Mouse (Mus musculus): Measurements from ENCODE around the gene Elmod3.
A peak's percentile ranks its signal among the peaks of the same experiment; 100 is the strongest.

Gene Elmod3

DNA sequence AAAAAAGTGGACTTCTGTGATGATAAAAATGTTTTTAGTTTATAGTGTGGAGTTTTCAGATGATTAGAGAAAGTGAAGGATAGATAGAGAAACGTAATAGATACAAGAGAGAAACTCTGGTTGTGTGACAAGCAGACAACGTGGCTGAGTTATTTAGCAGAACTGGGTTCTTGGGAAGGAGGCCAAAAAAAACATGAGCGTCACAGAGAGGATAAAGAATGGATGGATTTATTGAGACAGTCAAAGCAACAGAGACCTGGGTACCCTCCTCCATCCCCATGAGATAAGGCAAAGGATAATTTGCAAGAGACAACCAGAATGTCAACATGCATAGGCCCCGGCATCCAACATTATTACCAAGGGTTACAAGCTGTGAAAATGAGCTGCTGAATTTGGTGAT, 12.0 kb upstream of the Elmod3 start:
- no peak for DNase-seq

DNA sequence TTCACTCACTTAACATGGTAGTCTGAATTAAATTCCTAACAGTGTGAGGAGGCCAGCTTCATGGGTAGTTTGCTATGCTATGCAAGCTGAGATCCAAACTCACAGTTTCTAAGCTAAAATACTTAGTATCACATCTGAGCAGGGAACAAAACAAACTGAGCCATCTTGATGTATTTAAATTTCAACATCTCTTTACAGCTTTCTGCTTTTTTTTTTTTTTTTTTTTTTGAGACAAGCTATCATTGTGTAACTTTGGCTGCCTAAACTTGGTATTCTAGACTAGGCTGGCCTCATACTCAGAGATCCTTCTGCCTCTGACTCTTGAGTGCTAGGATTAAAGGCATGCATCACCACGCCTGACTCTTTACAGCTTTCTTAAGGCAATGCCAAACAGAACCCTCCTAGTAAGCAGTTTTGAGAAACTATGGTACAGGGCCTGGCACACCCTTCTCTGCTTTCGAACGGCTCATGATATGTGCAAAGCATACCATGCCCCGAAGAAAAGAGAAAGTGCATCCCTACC, 10.5 kb upstream of the Elmod3 start:
- no peak for DNase-seq

DNA sequence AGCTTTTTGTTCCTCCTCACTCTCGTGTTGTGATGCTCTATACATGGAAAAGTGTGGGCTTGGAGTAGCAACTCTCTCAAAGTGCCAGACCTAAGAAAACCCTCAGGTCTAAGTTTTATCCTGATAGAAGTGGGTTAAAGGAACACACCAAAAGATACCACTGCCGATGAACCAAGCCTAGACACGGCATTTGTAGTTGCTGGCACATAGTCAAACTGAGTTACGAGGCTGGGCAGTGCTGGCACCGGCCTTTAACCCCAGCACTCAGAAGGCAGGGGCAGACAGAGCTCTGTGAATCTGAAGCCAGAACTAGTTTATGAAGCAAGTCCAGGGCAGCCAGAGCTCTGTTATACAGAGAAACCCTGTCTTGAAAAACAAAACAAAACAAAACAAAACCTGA, 9.5 kb upstream of the Elmod3 start:
- DNase-seq: no peak

DNA sequence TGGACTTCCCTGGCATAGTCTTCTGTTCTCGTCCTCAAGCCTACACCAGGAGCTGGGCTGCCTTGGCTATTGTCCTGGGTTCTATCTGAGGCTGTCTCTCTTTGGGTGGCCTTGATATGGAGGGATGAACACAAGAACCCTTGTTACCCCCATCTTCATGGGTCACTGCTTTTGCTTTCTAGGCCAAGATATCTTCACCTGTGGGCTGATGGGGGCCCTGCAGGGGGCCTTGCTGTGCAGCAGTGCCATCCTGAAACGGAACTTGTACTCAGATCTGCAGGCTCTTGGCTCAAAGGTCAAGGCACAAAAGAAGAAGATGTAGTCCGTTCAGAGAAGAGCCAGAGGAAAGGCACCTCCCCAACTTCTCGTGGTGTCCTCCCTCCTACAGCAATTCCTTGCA, 8.8 kb upstream of the Elmod3 start:
- DNase-seq: no peak

DNA sequence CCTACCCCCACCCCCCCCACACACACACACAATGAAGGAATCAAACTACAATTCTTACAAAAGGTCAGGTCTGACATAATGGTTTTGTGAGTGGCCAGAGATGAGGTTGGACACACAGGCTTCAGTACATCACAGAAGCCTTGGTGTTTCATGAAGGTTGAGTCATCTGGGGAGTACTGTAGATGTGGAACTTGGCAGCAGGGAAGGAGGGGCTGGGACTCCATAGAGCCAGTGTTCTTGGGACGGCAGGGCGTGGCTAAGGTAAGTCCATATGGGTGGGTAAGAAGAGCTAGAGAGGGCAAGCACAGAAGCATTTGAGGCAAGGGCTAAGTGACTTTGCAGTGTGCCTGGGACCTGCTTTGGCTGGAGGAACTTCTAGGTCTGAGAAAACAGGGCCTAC, 5.9 kb upstream of the Elmod3 start:
- DNase-seq: no peak

DNA sequence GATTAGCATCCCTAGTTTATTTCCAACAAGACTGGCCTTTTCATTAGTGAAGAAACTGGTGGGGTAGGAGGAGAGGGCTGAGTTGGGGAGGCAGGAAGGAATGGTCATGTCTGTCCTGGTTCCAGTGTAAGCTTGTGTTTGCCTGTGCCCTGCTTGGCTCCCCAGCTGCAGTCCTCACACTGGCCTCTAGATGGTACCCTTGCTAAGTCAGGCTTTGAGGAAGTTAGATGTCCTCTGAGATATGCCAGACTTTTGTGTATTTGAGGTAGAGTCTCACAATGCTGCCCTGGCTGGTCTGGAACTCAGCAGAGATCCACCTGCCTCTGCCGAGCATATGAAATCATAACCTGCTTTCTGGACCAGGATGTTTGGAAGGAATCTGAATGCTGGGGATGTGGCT, 3.5 kb upstream of the Elmod3 start:
- DNase-seq: peak; percentile 57

DNA sequence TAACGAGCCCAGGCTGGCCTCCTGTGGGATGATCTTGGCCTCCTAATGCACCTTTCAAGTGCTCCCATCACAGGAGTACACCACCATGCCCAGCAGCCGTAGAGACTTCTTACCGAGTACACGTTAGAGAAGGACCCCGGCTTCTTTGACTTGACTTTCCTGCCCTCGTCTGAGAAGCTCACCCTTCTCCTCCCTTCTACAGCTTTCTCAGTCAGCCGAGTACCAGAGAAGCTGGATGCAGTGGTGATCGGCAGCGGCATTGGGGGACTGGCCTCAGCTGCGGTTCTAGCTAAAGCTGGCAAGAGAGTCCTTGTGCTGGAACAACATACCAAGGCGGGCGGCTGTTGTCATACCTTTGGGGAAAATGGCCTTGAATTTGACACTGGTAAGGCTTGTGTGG, 2.6 kb upstream of the Elmod3 start:
- no peak for DNase-seq

DNA sequence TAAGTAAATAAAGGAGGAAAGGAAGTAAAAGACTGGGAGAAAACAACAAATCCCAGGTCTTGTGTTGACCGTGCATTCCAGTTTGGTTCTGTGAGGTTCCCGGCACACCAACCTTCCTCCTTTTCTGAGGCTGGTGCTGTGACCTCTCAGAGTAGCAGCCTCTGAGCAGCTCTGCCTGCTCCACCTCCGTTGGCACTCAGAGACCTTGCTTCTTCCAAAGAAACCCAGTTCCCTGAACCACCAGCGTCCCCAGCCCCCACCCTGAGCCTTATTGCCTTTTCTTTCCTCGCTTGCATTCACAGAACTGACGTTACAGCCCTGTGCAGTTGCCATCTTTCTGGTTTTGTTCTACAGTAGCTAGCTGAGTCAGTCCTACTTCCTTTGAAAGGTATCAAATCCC, 2.0 kb upstream of the Elmod3 start:
- no peak for DNase-seq

DNA sequence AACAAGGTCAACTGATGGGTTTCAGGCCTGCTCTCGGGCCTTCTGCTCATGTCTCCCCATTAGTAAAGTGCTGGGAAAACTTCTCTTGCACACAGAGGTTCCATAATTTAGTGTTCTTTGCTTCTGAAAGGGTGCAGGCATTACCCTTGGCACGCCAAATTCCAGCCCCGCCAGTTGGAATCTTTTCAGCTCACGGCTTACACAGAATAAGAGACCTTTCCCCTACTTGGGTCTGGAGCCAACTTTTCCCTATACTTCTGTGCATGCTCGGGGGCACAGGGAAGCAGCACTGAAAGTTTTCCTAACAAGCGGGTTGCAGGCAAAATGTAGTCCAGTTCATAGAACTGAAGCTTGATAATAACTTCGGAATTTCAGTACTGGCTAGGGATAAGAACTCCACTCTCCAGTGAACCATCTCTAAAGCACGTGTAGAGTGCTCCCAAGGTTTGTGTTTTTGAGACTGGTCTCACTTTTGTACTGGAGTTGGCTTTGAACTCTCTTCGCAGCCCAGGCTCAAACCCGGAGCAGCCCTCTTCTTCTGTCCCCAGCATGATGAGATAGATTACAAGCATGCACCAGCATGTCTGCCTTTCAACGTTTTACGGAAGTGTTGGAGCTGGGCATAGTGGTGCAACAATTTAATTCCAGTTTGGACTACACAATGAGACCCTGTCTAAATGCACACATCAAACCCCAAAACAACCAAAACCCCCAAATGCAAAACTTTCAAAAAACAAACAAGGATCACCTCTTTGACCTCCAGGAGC, 761 bp upstream of the Elmod3 start:
- peak; percentile 71 for DNase-seq

DNA sequence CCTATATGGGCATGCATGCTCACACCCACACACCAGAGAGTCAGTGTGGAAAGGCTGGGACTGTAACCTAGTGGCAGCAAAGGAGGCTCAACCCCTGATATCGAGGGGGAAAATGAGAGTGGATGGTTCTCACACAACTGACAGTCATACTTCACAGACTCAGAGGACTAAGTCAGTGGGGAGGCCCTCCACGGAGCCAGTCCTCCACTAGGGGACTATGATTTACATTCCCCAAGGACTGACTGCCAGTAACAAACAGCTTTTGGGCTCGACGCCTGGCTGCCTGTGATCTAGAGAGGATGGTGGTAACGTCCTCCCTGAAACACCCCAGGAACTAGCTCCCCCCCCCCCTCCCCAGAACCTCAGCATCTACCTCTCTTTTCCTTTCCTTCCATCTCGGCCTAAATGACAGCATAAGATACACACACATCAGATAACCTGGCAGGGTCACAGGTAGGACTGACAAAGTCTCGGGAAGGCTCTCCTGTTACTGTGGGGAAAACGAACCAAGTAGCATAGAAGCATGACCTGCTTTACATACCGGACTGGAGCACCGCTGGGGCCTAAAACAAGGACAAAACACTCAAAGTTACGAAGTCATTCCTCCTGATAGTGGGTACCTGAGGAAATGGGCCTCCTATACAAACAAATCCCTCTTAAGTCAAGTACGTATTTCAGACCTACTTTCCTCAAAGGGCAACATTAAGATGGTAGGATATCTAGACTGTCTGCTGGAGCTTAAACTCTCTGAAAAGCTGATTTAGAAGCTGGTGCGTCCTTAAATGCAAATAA, 934 bp downstream of the Elmod3 start:
- DNase-seq: peak; percentile 33

DNA sequence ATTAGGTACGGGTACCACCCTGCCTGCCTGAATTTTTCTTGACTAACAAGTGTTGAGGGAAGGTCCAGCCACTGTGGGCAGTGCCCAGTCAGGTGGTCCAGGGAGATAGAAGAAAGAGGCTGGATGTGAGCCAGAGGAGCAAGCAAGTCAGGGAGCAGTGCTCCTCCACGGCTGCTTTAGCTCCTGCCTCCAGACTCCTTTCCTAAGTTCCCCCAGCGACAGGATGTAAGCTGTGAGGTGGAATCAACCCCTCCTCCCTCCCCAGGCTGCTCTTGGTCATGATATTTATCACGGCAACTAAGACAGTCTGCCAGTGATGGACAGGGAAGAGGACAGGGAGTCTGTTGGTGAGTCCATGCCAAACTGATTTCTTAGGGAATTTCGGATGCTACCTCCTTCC, 4.3 kb downstream of the Elmod3 start:
- no peak for DNase-seq

DNA sequence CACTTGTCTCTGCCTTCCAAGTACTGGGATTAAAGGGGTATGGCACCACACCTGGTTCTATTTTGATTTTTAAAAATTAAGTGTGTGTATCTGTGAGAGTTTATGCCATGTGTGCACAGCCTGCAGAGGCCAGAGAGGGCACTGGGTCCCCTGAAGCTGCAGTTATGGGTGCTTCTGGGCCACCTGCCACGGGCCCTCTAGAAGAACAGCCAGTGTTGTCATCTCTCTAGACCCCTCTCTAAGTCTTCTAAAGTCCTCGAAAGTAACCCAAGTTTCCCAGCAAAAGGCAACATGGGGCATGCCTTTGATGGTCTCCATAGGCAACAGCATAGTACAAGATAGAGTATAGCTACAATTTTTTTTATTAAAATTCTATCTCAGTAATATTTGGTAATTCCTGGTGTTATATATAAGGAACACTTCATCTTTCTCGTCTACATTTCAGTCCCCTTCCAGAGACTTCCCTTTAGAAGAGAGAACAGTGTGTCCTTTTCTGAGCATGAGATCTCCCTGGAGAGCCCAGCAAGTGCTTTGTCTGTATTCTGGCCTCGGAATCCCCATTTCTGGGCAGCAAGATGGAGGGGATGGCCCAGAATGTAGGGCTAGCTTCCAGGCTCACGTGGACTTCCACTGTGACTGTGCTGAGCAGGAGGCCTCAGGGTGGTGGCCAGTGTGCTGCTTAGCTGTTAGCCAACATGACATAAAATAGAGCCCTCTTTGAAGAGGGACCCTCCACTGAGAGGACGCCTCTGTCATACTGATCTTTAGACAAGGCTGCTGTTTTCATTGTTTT, 5.0 kb downstream of the Elmod3 start:
- no peak for DNase-seq

DNA sequence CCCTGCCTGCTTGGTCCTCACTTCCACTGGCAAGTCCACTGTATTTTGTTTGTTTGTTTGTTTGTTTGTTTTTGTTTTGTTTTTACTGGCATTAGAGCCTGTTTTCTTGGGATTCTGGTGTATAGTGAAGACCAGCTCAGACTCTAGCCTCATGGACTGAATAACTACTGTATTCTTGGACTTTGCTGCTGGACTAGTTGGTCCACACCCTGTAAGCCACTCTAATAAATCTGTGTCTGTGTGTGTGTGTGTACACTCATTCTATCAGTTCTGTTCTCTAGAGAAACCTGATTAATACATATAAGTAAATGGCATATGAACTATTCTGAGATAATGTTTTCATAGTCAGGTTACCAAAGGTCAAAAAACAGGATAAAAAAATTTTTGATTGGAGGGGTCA, 8.1 kb downstream of the Elmod3 start:
- no peak for DNase-seq

DNA sequence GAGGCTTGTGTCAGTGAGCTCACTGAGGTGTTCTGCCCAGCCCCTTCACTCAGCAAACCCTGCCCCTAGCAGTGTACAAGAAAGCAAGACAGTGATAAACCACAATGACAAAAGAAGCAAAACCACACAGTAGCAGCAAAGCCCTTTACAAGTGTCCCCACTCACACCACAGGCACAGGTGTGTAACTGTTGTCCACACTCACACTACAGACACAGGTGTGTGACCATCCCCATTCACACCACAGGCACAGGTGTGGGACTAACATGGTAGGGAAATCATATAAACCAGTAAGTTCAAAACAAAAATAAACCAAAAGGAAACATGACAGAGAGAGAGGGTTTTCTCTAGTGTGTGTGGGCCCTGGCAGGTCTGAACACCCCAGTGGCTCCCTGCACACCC, 9.9 kb downstream of the Elmod3 start:
- no peak for DNase-seq

DNA sequence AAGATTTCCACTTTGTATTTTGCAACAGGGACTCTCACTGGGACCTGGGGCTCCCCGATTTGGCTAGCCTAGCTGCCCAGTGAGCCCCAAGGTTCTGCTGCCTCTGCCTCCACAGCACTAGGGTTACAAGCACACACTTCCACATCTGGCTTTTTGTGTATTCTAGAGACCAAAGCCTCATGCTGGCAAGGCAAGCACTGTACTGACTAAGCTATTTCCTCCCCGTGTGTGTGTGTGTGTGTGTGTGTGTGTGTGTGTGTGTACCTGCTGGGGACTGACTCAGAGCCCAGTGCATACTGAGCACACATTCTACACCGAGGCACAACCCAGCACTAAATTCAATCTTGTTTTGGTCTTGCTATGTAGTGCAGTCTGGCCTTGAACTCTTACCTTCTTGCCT, 11.5 kb downstream of the Elmod3 start:
- DNase-seq: no peak

DNA sequence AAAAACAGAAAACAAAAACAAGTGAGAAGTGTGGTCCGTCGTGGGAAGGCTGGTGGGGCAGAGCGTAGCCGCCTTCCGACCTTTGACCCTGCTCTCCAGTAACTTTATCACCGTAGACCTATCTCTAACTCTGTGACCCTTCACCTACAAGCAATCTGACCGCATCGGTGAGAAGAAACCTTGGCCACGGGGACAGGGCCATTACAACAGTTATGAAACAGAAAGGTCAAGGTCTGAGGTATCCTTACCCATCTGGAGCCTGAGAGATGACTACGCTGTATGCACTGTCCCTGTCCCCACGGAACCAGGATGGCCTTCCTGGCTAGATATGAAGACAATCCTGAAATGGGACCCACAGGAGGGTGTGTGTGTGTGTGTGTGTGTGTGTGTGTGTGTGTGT, 14.1 kb downstream of the Elmod3 start:
- no peak for DNase-seq

DNA sequence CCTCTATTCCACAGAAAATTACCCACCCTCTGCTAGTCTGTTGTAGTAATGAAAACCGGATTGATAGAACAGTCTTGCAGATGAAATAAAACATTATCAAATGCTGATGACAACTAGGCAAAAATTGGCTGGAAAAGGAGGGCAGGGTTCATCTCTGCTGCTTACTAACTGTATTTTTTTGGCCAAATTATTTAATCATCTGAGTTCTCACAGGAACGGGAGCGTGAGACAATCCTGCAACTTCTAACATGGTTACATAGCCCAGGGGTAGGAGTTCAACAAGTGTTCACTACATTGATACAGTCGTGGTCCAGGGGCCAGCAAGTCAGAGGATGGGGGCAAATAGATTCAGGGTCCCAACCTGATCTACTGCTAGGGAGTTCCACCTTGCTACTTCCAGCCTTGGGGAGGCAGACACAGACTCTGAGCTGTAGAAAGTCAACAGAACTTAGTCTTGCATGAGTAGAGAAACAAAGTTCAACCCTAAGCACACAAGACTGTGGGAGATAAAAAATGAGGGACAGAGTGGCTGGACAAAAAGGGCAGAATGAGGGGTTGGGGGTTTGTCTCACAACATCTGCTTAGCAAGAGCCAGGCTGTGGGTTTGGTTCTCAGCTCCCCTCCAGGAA, 14.9 kb downstream of the Elmod3 start:
- no peak for DNase-seq

DNA sequence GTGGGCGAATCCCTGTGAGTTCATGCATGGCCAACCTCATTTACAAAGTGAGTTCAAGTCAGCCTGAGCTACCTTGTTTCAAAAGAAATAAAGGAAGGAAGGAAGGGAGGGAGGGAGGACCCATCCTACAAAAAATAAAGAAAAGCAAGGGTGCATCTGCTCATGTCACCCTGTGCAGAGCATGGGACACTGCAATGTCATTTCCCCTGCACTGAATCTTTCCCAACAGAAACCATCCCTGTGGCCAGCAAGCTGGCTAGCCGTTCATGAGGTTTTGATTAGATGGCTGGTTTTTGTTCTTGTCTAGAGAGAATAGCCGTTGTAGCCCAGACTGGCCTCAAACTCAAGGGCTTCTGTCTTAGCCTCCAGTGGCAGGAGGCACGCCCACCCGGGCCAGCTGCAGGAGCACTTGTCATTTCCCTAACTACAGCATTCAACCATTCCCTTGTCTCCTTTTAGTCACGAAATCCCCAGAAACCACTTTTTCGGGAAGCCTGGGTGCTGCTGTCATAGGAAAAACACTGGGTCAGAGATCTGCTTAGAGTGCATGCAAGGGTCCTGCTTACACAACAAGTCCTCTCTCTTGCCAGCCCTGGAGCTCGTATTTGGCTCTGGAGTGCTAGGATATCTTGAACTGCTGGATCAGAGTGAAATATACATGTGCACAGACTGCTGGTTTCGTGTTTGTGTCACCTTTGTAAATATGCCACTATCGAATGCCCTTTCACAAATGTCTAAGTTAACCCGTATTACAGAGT, 16.4 kb downstream of the Elmod3 start:
- DNase-seq: no peak

DNA sequence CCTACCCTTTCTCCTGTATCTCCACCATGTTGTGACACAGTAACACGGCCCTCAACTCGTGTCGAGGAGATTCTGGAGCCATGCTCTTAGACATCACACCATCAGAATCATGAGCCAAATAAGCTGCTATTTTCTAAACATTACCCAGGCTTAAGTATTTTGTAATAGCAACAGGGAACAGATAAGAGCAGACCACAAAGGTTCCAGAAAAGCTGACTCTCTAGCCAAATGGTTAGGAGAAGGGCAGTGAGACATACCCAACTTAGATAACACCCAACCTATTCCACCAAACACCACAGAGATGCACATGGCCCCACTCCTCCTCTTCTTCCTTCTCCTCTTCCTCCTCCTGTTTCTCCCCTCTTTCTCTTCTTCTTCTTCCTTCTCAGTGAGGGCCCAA, 22.2 kb downstream of the Elmod3 start:
- no peak for DNase-seq

DNA sequence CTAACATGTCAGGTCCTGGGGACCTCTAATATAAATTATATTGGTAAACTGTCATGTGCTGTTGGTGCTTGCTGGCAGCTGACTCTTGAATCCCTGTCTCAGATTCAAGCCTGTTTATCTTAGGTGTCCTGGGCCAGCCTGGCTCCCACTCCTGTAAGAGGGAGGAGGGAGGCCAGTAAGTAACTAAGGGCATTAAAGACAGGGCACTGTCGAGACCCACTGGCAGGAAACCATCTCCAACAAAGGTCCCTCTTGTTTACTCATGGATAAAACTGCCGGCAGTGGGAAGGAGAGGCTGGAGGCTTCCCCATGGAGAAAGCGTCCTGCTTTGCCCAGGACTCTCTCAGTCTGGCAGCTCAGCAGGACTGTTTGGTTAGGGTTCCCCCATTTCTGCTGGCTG, 26.4 kb downstream of the Elmod3 start:
- no peak for DNase-seq

DNA sequence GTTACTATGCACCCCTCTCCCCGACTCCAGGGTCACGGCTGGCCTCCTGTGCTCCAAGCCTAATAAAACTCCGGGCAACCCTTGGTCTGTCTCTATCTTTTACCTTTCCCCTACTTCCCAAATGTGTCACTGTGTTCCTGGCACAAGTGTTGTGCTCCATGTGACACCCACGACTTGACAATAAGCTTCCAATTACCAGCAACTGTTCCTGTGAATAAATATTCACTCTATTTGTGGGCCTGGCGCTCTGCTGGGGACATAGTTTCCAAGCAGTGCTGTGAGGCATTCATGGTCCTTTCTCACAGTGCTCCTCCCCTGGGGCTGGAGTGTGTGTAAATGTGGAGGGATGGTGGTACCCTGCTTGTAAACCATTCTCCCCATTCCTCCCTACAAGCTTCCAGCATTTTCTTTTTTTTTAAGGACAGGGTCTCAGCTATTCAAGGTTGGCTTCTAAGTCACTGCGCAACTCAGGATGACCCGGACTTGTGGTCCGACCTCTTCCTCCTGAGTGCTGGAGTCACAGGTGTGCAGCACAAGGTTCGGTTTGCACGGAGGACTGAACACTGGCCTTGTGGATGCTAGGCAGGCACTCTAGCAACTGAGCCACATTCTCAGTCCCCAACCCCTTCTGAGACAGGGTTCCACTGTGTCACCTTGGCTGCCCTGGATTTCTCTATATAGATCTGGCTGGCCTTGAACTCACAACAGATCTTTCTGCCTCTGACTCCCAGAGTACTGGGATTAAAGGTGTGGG, 27.4 kb downstream of the Elmod3 start:
- DNase-seq: no peak

DNA sequence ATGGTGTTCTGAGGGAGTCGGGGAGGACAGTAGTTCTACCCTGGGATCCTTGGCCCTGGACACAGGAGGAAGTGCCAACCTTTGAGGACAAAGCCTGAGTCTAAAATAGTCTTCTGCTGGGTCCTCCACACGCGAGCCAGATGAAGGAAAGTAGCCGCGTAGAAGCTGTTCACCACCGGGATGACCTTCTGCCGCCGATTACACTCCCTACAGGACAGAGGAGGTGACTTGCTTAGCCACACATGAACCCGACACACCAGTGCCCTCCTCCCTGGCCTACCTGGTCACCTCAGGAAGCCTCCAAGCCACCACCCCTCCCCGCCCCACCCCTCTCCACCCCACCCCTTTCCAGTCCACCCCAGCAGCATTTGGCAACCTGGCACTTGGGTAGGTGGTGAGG, 29.5 kb downstream of the Elmod3 start:
- no peak for DNase-seq
